In genomic region chr10:58560521-58560920, GRCm38 (mm10) we compare ENCODE assay signal across 12 mouse cellular contexts.
A peak's percentile ranks its signal among the peaks of the same experiment; 100 is the strongest.
DNase-seq lines count a peak whose midpoint lies in the region; ATAC-seq and TF ChIP-seq lines count a peak whose summit lies in the region.
"Had no signal": no experiment of that assay in that cellular context is flagged by ENCODE, and none has a peak within 500 bp of the region (broad histone marks: within the 10 kb centered on the region; RNA-seq: fewer than 3 reads in every experiment).

No protein-coding gene starts in this region.

- intact Hi-C loops in left cerebral cortex, postnatal 25 days (cut with DNase I): loop anchor here (5.0 kb wide), 1 partner anchor 67 kb away; no protein-coding TSS in a partner anchor

- peak; percentile 77 for ATAC-seq in Patski
- ATAC-seq: activated CD4-positive, CD25-positive, alpha-beta regulatory T cell, adult 4 months had no signal

- no peak for DNase-seq in Patski (ENCODE audit: low read depth, low spot score)
- peak; percentile 22 for DNase-seq in kidney, adult 9 months
- DNase-seq in kidney, postnatal 10 days: peak; percentile 19
- DNase-seq in left cerebral cortex, postnatal 25 days (ENCODE audit: low spot score in 2 of 2): no peak
- no peak for DNase-seq in gastrocnemius, postnatal 4 days (ENCODE audit: low spot score in 2 of 2)
- DNase-seq in yolk sac, embryonic 10.5 days (ENCODE audit: low spot score): no peak
- DNase-seq: cerebellum, adult 11-12 months had no signal

- TF ChIP-seq CTCF in Patski (IDR thresholded peaks at IDR 0.05): no peak

- in situ Hi-C loops in Patski (cut with MboI; ENCODE audit: low pct_unique_long_range_greater_than_20kb): no loop called here

- H3K27me3 ChIP-seq in Patski: no peaks in the 10 kb centered on the region
- H3K27me3 ChIP-seq: embryonic facial prominence, embryonic 13.5 days; forebrain, embryonic 12.5 days; heart, embryonic 15.5 days; hindbrain, embryonic 15.5 days had no signal

- CTCF ChIA-PET in Patski (lab: Charles Lee): interaction anchor here (1.0 to 2.6 kb wide), 10 partner anchors 34 to 123 kb away, joined by 3 to 8 read pairs (median 4); partner anchors contain the start of gene Edar

- POLR2A ChIA-PET in Patski (lab: Charles Lee): no interaction called here

Comparison
In these comparisons a context has a peak if more than half of its experiments do, and no peak if none do; other contexts are left out.
1. DNase-seq: peak in kidney, adult 9 months (single experiment) and kidney, postnatal 10 days (single experiment); none in Patski (single experiment), left cerebral cortex, postnatal 25 days (0 of 2), gastrocnemius, postnatal 4 days (0 of 2) and yolk sac, embryonic 10.5 days (single experiment).